Mouse (Mus musculus): ENCODE data around the gene Rarres1.

Rarres1 gene

DNA sequence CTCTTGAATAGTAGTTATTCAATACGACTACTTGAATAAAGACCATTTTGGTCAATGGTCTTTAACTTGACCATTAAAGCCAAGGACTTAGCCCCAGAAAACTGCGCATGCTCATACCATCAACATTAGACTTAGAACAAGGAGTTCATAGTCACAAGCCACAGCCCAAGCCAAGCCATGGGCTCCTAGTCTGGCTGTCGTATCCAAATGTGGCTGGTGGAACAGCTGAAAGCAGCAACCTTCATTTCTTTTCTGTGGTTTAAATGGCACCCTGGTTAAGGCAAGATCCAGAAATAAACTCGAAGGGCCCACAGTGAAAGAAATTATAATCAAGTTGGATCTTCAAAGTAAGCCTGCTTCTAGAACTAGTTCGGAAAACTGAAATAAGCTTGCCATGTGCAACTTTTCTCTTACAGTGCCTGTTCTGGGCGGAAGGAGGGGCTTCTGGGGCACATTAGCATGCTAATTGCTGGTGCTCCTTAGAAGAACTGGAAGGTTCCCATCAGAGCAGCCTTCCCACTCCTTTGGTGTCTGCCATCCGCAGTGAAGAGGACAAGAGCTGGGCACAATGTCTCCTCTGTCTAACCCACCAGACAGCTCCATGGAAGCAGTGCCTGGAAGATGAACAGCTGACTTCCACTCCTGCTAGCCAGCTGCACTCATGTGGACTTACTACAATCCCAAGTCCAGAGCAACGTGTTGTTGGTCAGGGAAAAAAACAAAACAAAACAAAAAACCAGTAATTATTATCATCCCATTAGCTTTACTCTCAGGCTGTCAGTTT is 23.0 kb downstream of the Rarres1 start:
- no peak for DNase-seq (ENCODE audit: low spot score)

DNA sequence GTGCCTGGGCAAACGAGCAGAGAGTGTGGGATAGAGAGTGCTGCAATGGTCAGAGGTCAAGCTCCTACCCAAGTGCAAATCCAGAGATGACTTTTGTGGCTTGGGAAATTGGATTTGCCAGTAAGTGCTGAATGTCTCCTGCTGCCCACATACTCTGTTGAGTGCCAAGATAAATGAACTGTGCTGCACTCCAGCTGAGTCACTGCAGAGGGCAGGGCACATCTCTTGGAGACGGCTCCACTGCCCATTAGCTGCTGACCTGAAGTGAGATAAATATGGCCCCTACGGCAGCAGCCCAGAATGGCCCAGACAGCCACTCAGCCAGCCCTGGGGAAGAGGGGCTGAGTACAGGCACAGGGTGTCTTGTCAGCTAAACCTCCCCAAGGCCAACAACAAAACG is 25.2 kb downstream of the Rarres1 start:
- DNase-seq (ENCODE audit: low spot score): no peak

DNA sequence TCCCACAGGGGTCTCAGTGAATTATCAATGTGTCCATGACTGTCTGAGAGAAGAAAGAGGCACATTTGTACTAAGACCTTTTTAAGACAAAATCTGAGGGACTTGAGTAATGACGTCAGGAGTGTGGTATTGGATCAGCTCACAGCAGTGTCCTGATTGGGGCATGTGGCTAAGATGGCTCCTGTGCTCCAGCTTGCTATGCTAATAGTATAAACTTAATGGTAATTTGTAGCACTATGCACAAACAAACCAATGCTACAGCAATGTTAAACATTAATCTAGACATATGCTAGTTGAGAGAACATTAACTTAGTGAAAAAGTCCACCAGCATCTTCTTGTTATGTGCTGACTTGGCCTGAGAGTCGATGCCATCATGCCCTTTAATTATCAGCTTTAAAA is 30.1 kb downstream of the Rarres1 start:
- no peak for DNase-seq (ENCODE audit: low spot score)

DNA sequence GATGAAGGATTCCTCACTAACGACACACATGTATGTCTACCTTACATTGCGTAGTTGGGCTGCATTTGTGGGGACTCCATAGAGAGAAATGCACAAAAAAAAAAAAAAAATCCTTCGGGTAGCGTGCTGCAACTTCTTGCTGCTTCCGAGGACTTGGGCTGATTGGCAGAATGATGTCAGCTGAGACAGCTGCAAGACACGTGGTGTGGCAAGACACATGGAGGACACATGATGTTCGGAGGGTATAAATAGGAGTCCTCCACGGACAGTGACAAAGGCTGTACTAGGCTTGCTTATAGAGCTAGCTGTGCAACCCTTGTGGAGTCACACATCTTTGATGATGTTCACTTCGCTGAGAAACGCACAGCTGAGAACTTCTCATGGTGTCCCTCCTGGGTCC is 32.9 kb downstream of the Rarres1 start:
- no peak for DNase-seq (ENCODE audit: low spot score)

DNA sequence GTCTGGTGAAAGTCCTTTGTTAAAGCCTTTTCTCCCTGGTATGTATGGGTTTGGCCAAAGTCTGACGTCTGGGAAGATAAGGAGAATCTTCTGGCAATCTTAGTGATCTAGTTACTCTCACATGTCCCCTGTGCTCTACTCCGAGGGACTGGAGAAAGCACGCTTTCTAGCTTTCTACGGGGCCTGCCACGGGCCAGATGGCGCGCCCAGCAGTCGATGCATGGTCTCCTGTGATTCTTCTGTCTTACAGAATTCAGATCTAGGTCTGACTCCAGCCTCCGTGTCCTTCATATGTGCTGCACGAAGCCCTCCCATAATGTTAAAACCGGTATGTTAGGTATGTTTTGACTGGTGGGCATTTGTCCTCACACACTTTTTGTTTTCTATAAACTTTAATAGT is 35.5 kb downstream of the Rarres1 start:
- DNase-seq (ENCODE audit: low spot score): no peak

DNA sequence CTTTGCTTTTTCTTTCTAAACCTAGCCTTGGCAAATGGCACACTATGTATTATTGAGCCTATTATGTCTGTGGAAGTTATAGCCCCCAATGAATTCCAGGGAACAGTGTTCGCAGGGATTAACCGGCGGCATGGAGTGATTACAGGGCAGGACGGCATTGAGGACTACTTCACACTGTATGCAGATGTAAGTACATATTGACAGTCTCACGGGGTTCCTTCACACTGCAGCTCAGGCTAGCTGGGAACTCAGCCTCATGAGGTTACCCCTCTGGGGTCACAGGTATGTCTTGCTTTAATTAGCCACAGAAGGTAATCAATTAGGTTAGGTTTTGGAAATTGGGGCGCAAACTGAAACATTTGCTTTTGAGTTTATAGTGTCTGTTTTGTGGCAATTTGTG is 41.9 kb downstream of the Rarres1 start:
- DNase-seq (ENCODE audit: low spot score): no peak

DNA sequence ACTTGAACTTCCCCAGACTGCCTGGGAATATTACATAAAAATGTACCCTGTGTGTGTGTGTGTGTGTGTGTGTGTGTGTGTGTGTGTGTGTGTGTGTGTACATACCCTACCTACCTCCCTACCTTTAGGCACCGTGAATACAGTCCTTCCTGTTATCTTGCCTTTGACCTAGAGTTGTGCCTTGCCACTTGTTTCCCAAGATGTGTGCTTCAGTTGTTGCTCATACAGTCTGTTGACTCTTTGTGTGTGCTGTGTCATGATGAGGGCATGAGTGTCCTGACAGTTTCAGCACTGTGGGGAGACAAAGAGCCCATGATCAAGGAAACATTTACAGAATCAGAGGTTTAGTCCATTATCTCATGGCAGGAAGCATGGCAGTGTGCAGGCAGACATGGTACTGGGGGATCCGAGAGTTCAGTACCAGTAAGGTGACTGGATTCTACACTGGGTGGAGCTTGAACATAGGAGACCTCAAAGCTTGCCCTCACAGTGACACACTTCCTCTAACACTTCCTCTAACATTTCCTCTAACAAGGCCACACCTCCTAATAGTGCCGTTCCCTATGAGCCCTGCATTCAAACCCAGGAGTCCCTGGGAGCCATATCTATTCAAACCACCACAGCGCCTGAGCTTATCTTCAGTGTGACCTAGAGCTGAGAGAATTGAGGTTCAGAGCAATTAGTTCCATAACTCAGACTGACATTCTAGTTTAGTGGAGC is 43.8 kb downstream of the Rarres1 start:
- DNase-seq (ENCODE audit: low spot score): no peak

DNA sequence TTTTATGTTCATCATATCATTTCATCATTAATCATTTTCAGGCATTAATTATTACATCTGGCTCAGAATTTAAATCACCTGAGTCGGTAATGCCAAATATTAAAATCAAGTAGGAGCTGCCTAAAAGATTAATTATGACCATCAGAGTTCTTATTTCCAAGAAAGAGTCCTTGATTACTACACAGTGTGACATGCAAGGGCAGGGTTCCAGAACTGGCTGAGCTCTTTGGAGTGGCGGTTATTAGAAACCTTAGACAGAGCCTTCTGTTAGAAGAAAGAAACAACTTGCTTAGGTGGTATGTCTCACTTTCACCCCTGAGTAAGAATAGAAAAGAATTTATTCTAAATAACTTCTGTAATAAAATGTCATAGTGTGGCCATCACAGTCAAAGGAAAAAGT is 48.0 kb downstream of the Rarres1 start:
- DNase-seq (ENCODE audit: low spot score): no peak

DNA sequence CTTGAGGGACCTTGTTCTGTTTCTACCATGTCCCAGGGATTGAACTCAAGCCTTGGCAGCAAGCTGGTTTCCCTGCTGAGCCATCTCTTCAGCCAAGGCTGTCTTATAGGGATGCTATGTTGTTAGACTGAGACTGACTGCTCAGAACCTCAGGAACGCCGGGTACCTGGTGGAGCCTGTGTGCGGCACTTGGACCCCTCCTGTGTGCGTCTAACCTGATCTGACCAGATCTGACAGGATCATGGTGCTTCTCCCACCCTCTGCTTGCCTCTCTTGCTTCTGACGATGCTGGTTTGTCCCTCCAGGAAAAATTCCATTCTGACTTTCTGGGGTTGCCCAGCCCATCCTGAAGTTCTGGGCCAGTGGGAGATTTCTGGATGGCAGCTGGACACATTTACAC is 48.7 kb downstream of the Rarres1 start:
- no peak for DNase-seq (ENCODE audit: low spot score)

DNA sequence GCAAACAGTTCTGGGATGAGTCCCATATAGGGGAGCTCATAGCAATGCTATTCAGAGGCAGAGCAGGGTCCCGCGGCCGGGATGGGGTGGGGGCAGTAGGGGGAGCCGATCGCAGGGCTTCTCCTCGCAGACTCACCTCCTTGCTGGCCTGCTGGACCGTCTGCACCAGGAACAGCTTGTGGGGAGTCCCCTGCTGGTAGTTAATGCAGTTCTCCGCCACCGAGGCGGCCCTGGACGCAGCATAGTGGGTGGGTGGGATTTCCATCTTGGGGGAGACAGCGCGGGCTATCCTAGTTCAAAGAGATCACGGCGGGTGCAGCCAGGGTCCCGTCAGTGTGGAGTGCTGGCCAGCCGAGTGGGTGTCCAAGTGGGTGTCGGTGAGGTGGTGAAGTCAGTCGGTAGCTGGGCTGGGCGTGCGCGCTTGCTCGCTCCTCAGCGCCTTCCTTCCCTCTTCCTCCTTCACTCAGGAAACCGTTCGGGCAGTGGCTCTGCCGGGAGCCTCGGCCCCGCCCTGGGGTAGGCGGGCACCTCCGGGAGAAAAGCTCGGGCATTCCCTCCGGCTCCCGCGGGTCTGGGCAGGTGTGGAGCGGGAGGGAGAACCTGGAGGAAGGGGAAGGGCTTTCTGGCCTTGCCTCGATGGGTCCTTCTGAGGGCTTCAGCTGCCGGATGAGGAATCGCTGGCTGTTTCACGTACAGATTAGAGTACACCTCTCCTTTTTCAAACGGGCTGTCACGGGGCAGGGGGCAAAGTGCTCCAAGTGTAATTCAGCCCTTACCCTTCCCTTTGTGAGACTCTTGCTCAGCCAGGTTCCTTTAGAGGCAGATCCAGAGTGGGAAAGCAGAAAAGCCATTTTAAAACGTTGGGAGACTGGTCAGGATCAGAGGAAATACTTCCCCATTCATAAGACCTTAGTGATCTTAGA is 51.6 kb downstream of the Rarres1 start, which contains the start of gene Lxn:
TSS of gene Lxn (minus strand) at position 477 of the 923 bp plus-strand sequence.
- peak; percentile 79 for DNase-seq (ENCODE audit: low spot score)

DNA sequence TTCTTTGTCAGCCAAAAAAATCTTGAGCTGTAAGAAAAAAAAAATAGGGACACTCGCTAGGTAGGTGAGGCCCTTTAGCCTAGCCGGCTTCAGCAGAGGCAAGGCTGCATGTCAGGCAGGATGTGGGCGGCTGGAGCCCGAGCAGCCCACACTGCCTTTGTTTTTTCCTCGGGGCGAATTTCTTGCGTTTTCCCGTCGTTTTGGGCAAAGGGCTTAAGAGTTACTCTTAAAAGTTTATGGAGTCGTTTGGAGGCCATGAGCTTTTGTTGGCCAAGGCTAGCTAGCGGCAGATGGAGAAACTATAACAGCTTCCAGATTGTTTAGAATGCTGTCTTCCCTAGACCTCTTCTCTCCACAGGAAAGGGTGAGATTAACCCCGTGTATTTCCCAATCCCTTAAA is 52.3 kb downstream of the Rarres1 start:
- no peak for DNase-seq (ENCODE audit: low spot score)

DNA sequence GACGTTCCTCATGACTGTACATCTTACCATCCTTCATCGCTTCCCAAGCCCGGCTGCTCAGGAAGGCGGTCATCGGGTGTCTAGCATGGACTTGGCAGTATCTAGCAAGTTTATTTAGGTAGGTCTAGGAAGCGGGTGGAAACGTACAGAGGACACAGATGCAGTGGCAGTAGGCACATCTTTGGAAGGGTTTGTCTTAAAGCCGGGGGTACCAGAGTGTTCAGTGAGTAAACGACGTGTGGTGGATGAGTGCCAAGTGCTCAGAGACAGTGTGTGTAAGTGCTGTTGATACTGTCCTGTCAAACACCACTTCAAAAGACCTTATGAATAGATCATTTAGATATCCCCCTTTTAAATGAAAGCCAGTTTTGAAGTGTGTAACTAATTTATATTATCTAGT is 52.7 kb downstream of the Rarres1 start:
- no peak for DNase-seq (ENCODE audit: low spot score)

DNA sequence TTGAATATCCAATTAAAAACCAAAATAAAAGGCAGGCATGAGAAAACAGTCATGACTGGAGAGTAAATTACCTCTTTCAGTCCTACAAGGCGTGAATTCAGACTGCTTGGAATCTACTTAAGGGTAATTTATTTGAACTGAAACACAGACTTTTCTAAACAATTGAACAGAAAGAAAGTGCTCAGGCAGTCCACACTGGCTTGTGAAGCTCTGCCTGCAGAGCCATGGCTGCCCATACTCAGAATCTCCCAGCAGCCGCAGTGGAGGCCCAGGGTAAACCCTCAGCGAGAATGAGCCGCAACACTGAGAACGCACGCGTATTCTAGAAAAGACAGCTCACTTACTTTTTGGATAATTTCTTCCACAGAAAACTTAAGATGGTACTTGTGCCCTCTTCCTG is 53.3 kb downstream of the Rarres1 start:
- DNase-seq (ENCODE audit: low spot score): no peak

DNA sequence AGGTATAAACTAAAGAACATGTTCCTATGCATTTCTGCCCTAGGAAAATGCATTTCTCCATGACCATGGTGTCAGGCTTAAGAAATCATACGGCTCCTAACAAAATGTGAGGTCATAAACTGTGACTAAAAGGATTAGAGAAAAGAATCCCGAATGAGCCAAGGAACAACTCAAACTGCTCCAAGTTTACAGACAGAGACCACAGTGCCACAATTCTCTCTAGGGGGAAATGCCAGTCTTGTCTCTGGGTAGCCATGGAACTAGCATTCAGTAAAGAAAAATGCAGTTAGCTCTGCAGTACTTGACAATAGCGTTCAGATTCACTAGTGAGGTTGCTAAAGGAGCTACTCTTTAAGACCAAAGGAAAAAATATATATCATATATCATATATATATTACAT is 55.4 kb downstream of the Rarres1 start:
- DNase-seq (ENCODE audit: low spot score): no peak

DNA sequence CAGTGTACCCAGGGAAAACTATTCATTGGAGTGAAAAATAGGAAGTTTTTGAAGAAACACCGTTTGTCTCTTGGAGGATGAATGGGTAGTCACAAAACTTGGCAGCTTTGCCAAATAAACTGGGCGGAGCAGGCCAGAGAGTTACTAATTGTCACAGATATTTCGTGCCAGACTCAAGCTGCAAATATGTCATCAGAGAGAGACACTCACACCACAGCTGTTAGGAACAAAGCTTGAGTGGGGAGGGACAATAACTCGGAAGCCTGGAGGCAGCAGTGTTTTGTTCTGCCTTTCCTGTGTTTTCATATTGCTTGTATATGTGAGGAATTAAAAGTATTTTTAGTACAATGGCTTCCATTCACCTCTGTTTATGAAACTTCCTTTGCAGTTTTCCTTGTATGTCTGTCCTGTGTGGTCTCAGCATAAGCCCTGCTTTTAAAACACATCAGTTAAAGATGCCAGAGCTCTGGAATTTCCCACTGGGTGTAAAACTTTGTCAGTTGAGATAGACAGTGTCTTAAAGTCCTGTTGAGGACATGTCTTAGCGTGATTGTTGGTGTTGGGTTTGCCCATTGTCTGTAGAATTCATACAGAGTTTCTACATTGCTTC is 64.6 kb downstream of the Rarres1 start:
- peak; percentile 68 for DNase-seq (ENCODE audit: low spot score)

DNA sequence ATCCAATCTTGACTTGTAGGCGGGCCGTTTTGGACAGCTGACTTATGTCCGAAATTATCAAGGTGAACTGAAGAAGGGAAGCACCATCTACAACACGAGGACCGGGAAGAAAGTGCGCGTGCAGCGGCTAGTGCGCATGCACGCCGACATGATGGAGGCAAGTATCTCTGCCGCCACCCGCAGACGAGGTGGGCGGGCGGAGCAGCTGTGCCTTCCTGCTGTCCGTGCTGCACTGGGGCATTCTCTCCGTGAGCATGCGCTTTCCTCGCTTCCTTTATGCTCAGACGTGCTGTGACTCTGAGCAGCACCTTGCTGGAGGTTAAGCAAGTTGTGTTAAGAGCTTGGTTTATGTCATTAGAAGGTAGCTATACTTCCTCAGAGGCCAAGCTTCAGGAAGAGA is 65.7 kb downstream of the Rarres1 start:
- DNase-seq (ENCODE audit: low spot score): no peak

DNA sequence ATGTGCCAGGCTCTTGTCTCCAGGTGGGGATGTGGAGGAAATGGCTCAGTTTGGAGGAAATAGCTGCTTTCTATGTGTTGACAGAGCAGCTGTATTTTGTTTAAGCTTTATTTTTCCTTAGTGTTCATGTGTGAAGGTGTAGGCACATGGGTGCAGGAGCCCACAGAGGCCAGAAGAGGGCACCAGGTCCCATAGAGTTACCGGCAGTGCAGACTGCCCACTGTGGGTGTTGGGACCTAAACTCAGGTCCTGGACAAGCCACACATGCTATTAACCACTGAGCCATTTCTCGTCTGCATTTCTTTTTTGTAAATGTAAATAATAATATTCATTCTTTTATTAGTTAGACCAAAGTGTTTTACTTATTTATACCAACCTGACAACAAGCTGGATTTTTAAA is 68.2 kb downstream of the Rarres1 start:
- no peak for DNase-seq (ENCODE audit: low spot score)

DNA sequence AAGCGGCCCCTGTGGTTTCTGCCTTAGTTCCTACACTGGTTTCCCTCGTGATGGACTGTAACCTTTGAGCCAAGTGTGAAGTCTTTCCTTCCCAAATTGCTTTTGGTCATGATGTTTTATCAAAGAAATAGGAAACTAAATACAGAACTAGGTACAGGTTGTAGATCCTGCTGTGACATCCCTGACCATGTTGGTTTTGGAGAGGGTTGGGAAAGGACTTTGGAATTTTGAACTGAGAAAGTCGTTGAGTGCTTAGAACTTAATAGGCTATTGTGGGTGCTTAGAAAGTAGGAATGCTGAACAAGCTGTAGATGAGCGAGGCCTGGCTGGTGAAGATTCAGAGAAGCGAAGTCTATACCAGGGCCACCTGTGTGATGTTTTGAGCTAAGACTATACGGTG is 81.3 kb downstream of the Rarres1 start:
- no peak for DNase-seq (ENCODE audit: low spot score)

DNA sequence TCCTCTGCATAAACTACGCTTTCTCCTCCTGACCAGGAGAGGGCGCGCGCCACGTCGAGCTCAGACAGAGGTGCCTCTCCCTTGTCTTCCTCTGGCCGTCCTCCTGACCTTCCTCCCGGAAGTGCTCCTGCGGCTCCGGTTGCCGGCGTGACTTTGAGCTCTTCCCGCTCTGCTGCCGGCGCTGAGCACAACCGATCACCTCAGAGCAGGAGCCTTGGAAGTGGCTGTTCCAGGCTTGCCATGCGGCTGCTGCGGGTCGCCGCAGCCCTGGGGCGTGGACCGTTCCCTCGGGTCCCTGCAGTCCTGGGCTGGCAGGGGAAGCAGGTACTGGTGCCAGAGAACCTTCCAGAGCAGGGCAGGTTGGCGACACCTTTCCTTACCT is 85.3 kb downstream of the Rarres1 start, which contains the start of gene Gfm1:
TSS of gene Gfm1 (plus strand) at position 98 of the 382 bp plus-strand sequence.
- peak; percentile 90 for DNase-seq (ENCODE audit: low spot score)

DNA sequence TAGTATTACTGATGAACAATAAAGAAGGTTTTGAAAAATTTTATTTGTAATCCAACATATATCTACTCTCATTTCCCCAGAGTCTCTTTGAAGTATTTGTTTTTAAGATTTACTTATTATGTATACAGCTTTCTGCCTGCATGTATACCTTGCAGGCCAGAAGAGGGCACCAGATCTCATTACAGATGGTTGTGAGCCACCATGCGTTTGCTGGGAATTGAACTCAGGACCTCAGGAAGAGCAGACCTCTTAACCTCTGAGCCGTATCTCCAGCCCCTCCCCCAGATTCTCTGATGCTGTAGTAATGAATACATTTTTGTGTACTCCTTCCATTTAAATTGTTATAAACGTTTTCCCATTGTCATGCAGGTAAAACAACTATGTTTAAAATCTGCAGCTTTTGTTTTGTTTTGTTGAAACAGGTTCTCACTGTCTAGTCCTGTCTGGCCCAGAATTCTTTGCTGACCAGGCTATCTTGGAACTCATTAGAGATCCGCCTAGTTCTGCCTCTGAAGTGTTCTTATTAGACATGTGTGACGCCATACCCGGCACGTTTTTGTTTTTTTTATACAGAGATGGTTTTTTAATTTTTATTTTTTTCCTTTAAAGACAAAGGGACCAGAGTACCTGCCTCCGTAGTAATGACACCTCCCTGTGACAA is 85.9 kb downstream of the Rarres1 start:
- DNase-seq (ENCODE audit: low spot score): no peak

All from lung, postnatal 25 days (tissue).